Mouse (Mus musculus) lung, postnatal 25 days (tissue): Measurements from ENCODE around the gene Slc38a10.

Experiments
- DNase-seq: peaks from one replicate; pipeline ENCODE4 v3.0.0; 2022; ENCODE audit warnings: low spot score

Slc38a10 gene

DNA sequence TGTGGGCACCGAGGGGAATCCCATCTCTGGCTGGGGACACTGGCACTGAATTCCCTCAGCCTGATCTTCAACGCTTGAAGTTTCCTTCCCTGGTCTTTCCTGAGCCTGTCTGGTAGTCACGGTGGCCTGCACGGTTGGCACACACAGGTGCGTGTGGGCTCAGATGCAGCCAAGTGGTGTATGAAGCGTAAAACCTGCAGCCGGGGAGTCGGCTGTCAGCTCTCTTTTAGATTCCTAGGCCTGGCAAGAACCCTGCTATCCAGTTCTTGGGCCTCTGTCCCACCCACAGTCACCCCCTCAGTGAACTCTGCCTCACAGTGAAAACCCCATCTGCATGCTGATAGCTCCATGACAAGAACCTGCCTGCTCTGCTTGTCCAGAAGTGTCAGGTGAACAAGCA lies 90.5 kb downstream of the Slc38a10 start:
- DNase-seq, result no peak

DNA sequence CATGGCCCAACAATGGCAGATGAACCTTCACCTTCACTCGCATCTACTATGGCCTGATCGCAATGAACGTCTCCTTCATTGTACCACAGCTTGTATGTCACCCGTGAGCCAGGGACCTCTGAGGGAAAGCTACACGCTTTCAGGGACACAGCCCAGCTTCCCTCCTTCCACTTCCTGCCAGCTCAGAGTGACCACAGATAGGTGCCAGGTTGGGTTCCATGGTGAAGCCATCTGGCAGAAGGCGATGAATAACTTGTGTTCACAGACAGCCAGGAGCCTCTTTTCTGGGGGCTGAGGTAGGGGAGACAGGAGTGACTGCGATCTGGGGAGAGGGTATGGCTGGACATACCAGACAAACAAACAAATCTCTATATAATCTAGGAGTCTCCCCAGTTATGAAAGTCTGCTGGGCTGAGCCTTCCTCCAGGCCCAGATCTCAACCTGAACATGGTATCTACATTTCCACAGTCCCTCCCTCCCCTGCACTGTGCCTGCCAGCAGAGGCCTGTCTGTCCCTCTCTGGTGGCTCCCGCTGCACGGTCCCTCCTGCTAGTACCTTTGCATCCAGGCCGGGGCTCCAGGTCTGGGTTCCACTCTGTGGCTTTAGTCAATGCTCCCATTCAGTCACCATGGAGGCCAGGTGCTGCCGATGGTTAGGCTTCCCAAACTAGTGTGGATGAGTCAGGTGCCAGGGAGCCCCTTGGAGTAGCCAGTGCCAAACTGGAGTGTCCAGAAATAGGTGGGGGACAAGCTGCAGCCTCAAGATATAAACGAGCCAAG lies 95.0 kb downstream of the Slc38a10 start:
- DNase-seq, result no peak
